Mouse (Mus musculus) mouse trophoblast stem cell (cell line): ENCODE results near the gene Serpine1.
"Not testable (repeated sequence)": the region's sequence is repeated elsewhere in the genome, so short reads cannot be mapped to it uniquely, and the experiment has no call there.

ENCODE experiments used
- in situ Hi-C, 2 experiments: fragments of 300-500 bp; cut with MseI, MboI; formaldehyde crosslinking; loops; 2 replicates in 1 of 2; 3 replicates in 1 of 2; pipeline ENCODE4 v1.15.1; 2025

The Serpine1 gene

GRCm38 (mm10) chr5:137072079-137072960, at the start of gene Serpine1:
Gene Serpine1 (minus strand): TSS chr5:137072268.
- in situ Hi-C loops, result no loop called here

DNA sequence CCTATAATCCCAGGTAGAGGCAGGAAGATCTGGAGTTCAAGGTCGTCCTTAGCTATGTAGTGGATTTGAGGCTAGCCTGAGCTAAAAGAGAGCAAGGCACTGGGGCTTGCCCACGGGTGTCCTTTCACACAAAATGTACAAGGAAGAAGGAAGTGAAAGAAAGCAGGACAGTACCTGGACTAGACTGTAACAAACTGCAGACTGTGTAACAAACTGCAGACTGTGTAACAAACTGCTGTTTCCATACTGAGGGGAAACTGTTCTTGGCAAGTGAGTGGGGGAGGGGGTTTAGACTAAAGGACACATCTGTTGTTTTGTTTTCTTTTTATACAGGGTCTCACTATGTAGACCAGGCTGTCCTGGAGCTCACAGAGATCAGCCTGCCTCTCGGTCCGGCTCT, 49.2 kb upstream of the Serpine1 start:
- in situ Hi-C loops, result no loop called here

DNA sequence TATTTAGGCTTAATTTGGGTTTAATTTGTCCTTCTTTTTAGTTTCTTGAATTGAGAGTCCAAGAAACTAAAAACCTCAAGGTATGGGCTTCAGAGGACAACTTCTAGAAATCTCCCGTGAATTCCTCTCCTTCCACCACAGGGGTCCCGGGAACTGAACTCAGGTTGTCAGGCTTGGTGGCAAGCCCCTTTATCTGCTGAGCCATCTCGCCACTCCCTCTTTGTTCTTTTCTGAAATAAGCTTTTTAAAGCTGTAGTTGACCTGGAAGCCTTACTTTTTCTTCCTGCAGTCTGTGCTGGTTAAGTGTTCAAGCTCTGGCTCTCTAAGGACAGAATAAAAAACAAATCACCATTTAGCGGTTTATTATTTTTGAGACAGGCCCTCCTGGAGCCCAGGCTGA, 46.8 kb upstream of the Serpine1 start:
- in situ Hi-C loops, result no loop called here

- in situ Hi-C loops, result not testable (repeated sequence)
Observed at GRCm38 (mm10) chr5:137117994-137118393, 45.9 kb upstream of the Serpine1 start.

- in situ Hi-C loops, result no loop called here
Observed at GRCm38 (mm10) chr5:137116987-137117386, 44.9 kb upstream of the Serpine1 start.

DNA sequence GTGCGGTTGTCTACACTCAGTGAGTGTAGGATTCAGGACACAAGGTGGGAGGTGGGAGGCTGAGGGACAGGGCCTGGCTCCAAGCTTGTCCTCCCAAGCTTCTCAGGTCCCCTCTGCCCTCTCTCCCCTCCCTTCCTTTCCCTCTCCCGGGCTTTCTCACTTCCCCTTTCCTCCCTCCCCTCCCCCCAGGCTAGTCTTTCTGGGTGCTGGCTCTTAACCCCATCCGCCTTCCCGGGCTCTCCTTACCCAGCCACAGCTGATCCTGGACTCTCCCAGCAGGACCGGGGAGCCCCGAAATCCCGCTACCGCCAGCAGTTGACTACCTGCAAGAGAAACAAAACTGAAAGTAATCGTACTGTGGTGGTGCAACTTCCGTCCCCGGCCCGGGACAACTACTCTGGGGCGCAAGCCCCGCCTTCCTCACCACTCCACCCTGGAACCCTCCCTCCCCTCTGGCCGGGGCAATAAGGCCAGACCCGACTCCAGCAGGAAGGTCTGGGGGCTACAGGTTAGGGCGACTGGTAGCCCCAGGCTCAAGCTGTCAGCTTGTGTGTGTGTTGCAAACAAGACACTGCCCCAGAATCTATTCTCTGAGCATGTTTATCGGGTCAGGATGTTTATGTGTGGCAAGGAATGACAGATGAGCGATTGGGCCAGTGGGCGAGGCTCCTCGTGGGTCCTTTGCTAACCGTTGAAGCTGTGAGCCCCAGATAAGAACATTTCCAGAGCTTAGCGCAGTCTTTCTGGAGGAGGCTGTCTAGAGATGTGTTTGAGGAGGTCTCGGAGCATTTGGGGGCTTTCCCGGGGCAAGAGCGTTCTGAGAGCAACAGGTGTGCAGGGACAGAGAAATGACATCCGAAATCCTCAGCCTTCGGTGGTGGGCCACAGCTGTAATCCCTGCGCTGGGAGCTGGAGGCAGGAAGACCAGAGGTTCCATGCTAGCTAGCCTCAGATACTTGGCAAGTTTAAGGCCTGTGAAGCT, 44.1 kb upstream of the Serpine1 start, which contains the start of gene Trim56:
Gene Trim56 (minus strand): TSS at position 344 of the 982 bp plus-strand sequence.
- in situ Hi-C loops, result no loop called here

DNA sequence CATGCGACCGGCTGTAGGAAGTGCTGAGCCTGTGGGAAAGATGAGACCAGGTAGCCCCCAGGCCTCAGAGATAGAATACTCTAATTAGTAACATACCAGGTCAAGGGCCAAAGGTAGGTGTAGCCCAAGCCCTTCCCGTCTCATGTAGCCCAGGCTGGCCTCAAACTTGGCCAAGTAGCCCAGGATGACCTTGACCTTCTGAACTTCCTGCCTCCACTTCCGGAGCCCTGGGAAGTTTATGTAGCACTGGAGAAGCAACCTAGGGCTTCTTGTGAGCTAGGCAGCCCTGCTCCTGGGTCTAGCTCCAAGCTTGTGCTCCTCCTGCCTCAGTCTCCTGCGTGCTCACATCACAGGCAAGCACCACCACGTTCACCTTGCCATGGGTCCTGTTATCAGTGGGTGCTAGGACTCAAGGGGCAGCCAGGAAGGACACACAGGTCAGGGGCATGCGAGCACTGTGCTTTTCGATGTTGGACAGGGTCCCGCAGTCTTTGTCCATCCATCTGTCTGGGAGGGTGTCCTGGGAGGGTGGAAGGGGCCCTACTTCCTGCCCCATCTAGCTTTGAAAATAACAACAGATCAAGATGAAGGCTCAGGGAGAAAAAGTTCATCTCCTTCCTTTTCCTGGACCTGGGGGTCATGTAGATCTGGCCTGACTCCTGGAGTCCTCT, 43.0 kb upstream of the Serpine1 start:
- in situ Hi-C loops, result no loop called here

DNA sequence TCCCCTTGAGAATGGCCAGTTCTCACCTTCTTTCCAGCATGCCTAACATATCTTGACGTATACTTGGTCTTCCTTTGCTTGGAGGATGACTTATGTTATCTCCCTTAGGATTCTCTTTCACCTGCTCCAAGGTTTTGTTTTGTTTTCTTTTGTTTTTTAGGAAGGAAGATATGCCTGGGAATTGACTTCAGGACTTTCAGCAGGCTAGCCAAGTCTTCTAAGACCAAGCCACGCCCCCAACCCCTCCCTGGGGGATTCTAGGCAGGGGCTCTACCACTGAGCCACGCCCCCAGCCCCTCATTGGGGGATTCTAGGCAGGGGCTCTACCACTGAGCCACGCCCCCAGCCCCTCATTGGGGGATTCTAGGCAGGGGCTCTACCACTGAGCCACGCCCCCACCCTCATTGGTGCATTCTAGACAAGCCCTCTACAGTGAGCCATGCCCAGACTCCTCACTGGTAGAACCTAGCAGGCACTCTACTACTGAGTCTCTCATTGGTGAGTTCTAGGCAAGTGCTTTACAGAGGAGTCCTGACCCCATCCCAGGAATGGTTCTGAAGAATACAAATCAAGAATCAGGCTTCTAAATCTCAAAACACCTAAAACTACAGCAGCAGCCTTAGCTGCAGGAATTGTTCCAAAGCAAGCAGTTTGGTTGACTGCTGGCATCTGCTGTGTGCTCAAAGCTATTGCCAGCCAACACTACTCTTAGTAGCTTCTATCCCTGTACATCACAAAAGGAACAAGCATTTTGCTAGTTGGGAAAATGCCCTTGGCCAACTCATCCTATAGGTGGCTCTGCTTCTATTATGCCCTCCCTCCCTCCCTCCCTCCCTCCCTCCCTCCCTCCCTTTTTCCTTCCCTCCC, 39.7 kb upstream of the Serpine1 start:
- in situ Hi-C loops, result no loop called here

GRCm38 (mm10) chr5:137110863-137111262, 38.8 kb upstream of the Serpine1 start:
- in situ Hi-C loops, result no loop called here

DNA sequence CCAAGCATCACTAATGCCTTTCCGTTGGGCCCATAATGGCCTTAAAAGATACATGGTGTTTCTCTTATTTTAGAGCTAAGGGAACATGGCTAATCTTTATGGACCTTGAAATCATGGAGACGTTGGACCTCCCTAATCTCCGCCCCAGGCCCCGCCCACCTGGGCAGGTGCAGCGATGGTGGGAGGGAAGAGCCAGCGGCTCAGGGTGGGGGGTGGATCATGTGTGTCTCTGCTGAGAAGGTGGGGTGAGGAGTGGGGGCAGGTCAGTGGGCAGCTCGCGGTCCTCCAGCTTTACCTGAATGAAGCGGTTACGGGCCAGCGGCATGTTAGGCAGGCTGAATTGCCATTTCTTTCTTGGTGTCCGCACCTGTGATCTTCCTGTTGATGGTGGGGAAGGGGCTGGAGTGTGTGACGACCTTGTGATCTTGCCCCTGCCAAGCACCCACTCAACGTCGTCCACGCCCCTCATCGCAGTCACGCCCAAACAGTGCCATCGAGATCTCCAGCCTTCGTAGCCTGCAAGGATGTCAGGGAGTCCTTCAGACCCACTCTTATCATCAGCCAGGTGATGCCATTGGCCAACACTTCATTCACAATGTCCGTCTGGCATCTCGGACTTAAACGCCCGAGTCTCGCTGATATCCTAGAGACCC, 38.0 kb upstream of the Serpine1 start:
- in situ Hi-C loops, result loop anchor here (5.0 to 10.0 kb wide), 2 partner anchors 85 to 98 kb away; partner anchors contain the start of gene Vgf (in 1 of the 2)

- in situ Hi-C loops, result loop anchor here (5.0 to 10.0 kb wide), 2 partner anchors 83 to 96 kb away; partner anchors contain the start of gene Vgf (in 1 of the 2)
Observed at GRCm38 (mm10) chr5:137108111-137108510, 36.0 kb upstream of the Serpine1 start.

DNA sequence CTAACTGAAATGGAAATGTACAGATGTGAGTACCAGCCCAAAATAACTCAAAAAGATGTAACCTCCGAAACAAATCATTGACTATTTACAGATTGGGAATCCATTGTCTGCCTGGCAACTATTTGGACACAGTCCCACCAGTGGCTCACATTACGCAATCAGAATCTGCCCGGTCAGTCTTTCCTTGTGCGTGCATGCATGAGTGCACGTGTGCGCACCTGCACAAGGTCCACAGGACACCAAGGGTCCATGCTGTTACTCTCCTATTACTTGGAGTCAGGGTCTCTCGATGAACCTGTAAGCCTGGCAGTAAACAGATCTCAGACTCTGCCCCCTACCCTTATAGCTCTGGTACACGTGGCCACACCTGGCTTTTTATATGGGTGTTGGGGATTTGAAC, 35.6 kb upstream of the Serpine1 start:
- in situ Hi-C loops, result loop anchor here (5.0 to 10.0 kb wide), 2 partner anchors 83 to 95 kb away; partner anchors contain the start of gene Vgf (in 1 of the 2)

GRCm38 (mm10) chr5:137107024-137107423, 35.0 kb upstream of the Serpine1 start:
- in situ Hi-C loops, result loop anchor here (5.0 to 10.0 kb wide), 2 partner anchors 82 to 95 kb away; partner anchors contain the start of gene Vgf (in 1 of the 2)

DNA sequence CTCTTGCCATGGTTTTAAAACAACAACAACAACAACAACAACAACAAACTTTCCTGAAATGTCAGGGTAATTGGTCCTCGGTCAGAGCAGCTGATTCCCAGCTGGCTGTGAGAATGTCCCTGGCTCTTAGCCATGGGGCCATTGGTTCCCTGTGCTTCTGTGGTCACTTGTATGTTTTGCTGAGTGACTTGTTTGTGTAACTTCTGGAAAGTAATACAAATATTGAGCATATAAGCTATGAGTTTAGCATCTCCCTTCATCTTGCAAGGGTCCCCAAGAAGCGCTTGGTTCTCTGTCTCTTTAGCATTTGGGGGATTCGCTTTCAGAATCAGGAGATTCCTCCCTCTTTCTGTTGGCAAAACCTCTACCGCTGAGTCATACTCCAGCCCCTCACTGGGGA, 34.4 kb upstream of the Serpine1 start:
- in situ Hi-C loops, result loop anchor here (5.0 to 10.0 kb wide), 2 partner anchors 82 to 94 kb away; partner anchors contain the start of gene Vgf (in 1 of the 2)

- in situ Hi-C loops, result loop anchor here in 1 of 2 experiments (10.0 kb wide), 1 partner anchor 79 kb away; the partner anchor contains the start of gene Vgf
Observed at GRCm38 (mm10) chr5:137103969-137104368, 31.9 kb upstream of the Serpine1 start.

DNA sequence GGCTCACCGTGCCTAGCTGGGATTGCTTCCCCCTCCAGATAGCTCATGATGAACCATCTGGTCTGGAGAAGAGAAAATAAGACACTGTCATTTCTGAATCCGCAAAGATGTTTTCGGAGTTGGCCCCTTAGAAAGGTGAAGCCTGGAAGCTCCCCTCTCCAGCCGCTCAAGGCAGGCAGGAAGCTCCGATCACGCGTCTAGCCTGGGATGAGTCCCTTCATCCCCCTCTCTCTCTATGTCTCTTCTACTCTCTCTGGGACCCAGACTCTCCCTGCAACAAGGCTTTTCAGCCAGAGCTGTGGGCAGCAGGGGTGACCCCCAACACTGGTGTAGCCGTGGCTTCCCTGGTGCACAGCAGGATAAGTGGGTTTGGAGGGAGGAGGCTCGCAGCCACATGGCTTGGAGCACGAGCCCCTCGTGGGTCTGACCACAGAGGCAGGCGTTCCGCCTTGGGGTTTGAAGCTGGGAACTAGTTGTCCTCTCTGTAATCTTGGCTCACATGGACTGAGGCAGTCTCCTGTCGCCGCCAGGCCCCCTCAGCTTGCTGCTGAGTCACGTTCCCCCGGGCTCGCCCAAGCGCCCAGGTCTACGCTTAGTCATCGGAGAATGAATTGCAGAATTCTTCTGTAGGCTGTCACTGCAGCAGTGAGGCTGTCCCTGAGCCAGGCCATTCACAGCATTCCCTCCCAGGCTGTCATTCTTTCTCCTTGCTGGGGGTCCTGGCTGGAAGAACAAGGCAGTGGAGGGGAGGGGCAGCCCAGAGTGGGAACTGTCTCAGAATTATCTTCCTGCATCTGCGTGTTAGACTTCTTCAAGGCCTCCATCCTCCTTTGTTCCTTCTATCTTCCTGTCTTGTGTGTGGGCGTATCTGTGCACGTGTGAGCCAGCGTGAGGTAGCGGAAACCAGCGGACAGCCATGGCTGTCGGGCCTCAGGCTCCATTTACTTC, 30.8 kb upstream of the Serpine1 start:
- in situ Hi-C loops, result loop anchor here in 1 of 2 experiments (10.0 kb wide), 1 partner anchor 78 kb away; the partner anchor contains the start of gene Vgf

DNA sequence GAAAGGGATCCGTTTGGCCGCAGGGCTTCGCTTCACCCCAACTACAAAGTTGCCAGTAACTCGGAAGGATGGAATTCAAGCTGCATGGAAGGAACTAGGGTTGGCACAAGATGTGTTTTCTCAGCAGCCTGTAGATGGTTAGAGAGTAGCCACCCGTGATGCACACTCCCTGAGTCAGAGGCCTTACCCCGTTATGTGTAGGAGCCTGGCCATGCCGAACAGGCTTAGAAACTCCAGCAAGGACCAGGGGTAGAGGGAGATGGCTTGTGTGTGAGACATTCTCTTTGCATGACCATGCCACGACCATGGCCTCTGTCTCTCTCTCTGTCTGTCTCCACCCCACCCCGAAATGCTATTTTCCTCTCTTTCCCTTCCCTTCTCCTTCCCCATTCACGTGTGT, 30.0 kb upstream of the Serpine1 start:
- in situ Hi-C loops, result loop anchor here in 1 of 2 experiments (10.0 kb wide), 1 partner anchor 77 kb away; the partner anchor contains the start of gene Vgf

- in situ Hi-C loops, result loop anchor here in 1 of 2 experiments (10.0 kb wide), 1 partner anchor 76 kb away; the partner anchor contains the start of gene Vgf
Observed at GRCm38 (mm10) chr5:137100660-137101059, 28.6 kb upstream of the Serpine1 start.
